Mouse (Mus musculus): ENCODE results near the gene Kdf1. TPM values are rescaled to one million over a fixed set of nuclear protein-coding genes. Genes with fewer than 3 reads are reported as not detected.

The Kdf1 gene
- polyA plus RNA-seq, 1 experiment from 2014 or later, result 22.4 TPM

DNA sequence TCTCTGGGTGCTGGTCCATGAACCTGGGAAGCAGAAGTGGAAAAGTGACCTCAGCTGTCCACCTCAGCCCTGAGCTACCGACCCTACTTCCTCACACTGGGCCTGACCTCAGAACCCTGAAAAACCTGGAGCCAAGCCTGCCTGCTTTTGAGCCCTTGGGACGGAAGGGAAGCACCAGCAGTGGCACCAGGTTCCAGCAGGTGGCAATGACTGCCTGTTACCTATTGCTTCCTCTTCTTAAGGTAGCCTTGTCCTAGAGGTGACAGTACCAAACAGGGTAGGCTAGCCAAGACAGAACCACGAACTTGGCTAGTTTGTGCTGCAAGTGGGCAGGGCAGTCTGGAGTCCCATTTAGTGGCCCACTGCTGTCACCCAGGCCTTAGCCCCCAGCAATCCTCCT is 14.0 kb downstream of the Kdf1 start:
- Histone ChIP-seq H3K36me3 (peaks cover 100% of the 10 kb centered on the region), H3K27ac (no peak overlapping the region), H3K4me1 (no peaks in the 10 kb centered on the region), H3K4me3 (replicated peaks) (no peak overlapping the region), H3K9me3 (replicated peaks) (no peaks in the 10 kb centered on the region), H3K4me2 (no peak overlapping the region), H3K9ac (no peak overlapping the region), H3K27me3 (no peaks in the 10 kb centered on the region)
- WGBS, result 78% methylated on average over 3 of the region's 3 CpGs
- no peak for ATAC-seq (replicated peaks; ENCODE audit: low FRiP score)

DNA sequence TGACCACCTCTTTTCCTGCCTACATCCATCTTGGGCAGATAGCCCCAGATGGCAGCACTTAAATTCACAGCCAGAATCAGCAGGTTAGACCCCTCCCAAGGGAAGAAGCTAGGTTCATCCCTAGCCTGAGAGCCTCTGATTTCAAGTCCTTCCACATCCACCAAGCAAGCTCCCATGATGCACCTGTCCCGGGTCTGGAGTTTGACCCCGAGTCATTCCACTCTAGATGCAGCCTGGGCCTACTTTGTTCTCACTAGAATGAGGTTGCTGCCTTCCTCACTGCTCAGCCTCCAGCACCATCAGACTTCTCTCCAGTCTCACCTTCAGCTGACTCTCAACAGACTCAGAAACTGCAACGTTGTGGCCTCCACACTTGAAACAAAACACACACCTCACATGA is 17.3 kb downstream of the Kdf1 start:
- Histone ChIP-seq H3K4me2 (no peak overlapping the region), H3K4me3 (replicated peaks) (no peak overlapping the region), H3K9me3 (replicated peaks) (no peaks in the 10 kb centered on the region), H3K4me1 (no peaks in the 10 kb centered on the region), H3K9ac (no peak overlapping the region), H3K36me3 (peaks cover 100% of the 10 kb centered on the region), H3K27me3 (no peaks in the 10 kb centered on the region), H3K27ac (no peak overlapping the region)
- WGBS, result 88% methylated on average over 3 of the region's 3 CpGs
- ATAC-seq (replicated peaks; ENCODE audit: low FRiP score), result no peak

GRCm38 (mm10) chr4:133536652-133537051 is 17.9 kb downstream of the Kdf1 start:
- Histone ChIP-seq H3K9me3 (replicated peaks) (no peaks in the 10 kb centered on the region), H3K4me2 (no peak overlapping the region), H3K4me1 (no peaks in the 10 kb centered on the region), H3K27ac (no peak overlapping the region), H3K9ac (no peak overlapping the region), H3K36me3 (peaks cover 100% of the 10 kb centered on the region), H3K4me3 (replicated peaks) (no peak overlapping the region), H3K27me3 (no peaks in the 10 kb centered on the region)
- 79% methylated on average over 5 of the region's 5 CpGs for WGBS
- no peak for ATAC-seq (replicated peaks; ENCODE audit: low FRiP score)

DNA sequence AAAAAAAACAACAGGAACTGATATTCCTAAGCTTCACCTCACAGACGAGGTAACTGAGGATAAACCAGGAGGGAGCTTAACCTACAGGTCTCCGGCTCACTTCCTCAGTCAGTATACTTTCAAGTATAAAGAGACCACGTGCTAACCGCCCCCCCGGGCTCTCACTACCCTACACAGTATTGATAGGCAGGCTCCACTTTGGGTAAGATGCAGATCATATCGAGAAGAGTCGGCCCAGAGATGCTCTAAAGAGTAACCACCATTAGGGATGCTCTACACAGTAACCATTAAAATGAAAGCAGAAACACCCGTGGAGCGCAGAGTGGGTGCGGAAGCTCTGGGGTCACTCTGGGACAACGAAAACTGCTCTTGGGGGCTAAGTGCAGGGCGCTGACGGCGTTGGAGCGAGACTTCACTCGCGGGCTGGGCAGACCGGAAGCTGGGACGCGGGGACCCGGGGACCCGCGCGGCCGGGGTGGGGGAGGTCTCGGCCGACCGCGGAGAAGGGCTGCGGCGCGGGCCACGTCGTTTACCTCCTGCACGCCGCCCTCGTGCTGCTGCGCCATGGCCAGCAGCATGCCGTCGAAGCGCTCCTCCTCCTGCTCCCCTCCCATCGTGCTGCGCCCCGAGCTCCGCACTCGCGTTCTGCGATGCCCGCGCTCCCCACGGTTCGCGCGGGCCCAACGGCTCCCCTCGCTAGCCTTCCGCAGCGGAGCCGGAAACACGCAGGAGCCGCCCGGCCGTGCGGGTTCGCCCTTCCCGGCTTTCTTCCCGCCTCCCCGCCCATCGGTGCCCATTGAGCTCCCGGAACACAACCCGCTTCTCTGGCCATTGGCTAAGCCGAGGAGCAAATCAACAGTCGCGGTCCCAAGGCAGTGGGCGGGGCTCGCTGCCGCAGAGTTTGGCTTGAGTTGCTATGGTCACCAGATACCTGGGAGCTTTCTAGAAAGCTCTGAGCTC is 26.8 kb downstream of the Kdf1 start, which contains the start of gene Nudc:
Nudc (minus strand) TSS at position 725 of the 960 bp plus-strand sequence.
- H3K4me3 ChIP-seq (replicated peaks), result peak within 1 kb of the TSS; percentile 98
- H3K9ac ChIP-seq, result peak within 1 kb of the TSS; percentile 95
- H3K36me3 ChIP-seq, result peaks cover 39% of the 10 kb centered on the region
- H3K9me3 ChIP-seq (replicated peaks), result no peaks in the 10 kb centered on the region
- under 1% methylated on average over 65 of the region's 77 CpGs for WGBS
- H3K27ac ChIP-seq, result peak within 1 kb of the TSS; percentile 79
- ATAC-seq (replicated peaks; ENCODE audit: low FRiP score), result peak; percentile 98
- H3K4me2 ChIP-seq, result peak within 1 kb of the TSS; percentile 74
- H3K4me1 ChIP-seq, result peaks cover 23% of the 10 kb centered on the region
- H3K27me3 ChIP-seq, result no peaks in the 10 kb centered on the region

DNA sequence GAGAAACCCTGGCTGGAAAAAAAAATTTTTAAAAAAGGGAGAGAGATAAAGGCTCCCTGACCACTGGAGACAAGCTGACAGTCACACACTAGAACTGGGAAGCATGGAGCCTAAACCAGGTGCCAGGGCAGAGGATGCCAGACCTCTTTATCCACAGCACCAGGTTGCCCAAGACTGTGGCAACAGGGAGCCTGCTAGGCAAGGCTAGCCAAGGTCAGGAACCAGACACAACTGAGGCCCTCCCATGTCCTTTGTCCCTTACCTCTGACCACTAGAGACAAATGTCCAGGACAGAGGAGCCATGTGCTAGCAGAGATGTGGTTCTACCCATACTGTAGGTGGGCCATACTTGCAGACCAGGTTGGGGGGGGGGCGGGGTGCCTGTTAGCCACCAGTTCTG is 33.3 kb downstream of the Kdf1 start:
- Histone ChIP-seq H3K4me3 (replicated peaks) (no peak overlapping the region), H3K4me2 (no peak overlapping the region)
- ATAC-seq (replicated peaks; ENCODE audit: low FRiP score), result no peak

DNA sequence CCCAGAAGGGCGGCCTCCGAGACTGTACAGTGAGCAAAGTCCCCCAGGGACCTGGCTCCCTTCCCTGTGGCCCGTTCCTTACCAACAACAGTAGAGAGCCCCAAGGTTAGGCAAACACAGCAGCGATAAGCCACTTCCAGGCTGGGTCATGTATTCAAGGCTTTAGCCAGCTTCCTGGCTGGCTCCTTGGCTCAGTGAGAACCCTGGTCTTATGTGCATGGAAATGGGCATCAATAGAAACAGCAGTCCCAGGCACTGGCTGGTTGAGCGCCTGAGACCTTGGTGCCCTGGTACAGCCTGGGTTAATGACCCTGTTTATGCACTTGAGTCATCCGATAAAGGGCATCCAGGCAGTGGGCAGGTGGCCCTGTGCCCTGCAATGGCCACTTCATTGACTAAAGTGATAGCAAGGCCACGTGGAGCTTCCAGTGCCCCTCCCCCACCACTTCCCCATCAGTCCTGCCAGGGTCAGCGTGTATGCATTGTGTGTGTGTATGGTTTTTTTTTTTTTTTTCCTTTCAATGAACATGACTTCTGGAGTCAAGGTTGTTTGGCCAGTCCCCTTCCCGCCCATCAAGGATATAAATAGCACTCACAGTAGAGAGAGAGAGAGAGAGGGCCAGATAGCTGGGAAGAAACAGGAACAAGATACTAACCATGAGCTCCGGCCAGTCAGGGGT is 34.1 kb downstream of the Kdf1 start, which contains the start of gene Nr0b2:
Nr0b2 (plus strand) TSS at position 609 of the 680 bp plus-strand sequence.
- Histone ChIP-seq H3K4me3 (replicated peaks) (no peak within 1 kb of the TSS), H3K9me3 (replicated peaks) (no peaks in the 10 kb centered on the region), H3K27ac (no peak within 1 kb of the TSS), H3K9ac (no peak within 1 kb of the TSS), H3K27me3 (peaks cover 9% of the 10 kb centered on the region; the same call in 1 of the 2 replicates), H3K4me2 (no peak within 1 kb of the TSS), H3K36me3 (no peaks in the 10 kb centered on the region), H3K4me1 (peaks cover 3% of the 10 kb centered on the region; the same call in 1 of the 2 replicates)
- whole genome bisulfite sequencing, result 56% methylated on average over 10 of the region's 10 CpGs
- ATAC-seq (replicated peaks; ENCODE audit: low FRiP score), result no peak

More for the DNA sequence above, 33.3 kb downstream of the Kdf1 start:
- Histone ChIP-seq H3K36me3 (no peaks in the 10 kb centered on the region), H3K9ac (no peak overlapping the region), H3K9me3 (replicated peaks) (no peaks in the 10 kb centered on the region), H3K27me3 (peaks cover 6% of the 10 kb centered on the region; the same call in 1 of the 2 replicates), H3K27ac (no peak overlapping the region), H3K4me1 (peaks cover under 1% of the 10 kb centered on the region; the same call in 1 of the 2 replicates)
- 100% methylated on average over 1 of the region's 1 CpGs for WGBS

DNA sequence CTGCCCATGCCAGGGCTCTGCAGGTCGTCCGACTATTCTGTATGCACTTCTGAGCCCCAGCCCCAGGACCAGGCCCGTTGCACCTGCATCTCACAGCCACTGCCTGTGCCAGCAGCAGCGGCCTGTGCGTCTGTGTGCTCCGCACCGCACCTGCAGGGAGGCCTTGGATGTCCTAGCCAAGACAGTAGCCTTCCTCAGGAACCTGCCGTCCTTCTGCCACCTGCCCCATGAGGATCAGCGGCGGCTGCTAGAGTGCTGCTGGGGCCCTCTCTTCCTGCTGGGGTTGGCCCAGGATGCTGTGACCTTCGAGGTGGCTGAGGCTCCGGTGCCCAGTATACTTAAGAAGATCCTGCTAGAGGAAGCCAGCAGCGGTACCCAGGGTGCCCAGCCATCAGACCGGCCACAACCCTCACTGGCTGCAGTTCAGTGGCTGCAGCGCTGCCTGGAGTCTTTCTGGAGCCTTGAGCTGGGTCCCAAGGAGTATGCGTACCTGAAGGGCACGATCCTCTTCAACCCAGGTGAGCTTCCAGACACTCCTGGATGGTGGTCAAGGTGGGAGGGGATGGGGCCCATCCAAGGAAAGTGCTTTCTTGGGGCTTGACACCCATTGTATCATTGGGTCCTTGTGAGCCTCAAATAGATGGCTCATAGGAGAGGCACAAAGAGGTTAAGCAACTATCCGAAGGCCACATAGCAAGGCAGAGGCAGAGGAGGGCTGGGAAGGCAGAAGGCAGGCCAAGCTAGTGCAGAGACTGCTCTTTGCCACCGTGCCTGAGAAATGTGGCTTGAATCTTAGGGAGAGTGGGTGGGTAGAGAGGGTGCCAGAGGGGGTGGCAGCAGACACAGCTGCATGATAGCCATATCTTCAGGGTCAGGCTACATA is 34.9 kb downstream of the Kdf1 start:
- H3K4me2 ChIP-seq, result no peak overlapping the region
- WGBS, result 78% methylated on average over 19 of the region's 19 CpGs
- no peak overlapping the region for H3K4me3 ChIP-seq (replicated peaks)
- H3K4me1 ChIP-seq, result peaks cover 3% of the 10 kb centered on the region; the same call in 1 of the 2 replicates
- H3K27me3 ChIP-seq, result peaks cover 9% of the 10 kb centered on the region; the same call in 1 of the 2 replicates
- no peak overlapping the region for H3K27ac ChIP-seq
- H3K9ac ChIP-seq, result no peak overlapping the region
- no peak for ATAC-seq (replicated peaks; ENCODE audit: low FRiP score)
- H3K36me3 ChIP-seq, result no peaks in the 10 kb centered on the region
- no peaks in the 10 kb centered on the region for H3K9me3 ChIP-seq (replicated peaks)

GRCm38 (mm10) chr4:133557041-133557717 is 38.4 kb downstream of the Kdf1 start:
- ATAC-seq (replicated peaks; ENCODE audit: low FRiP score), result peak; percentile 62; the same call in 1 of the 2 replicates
- 37% methylated on average over 10 of the region's 10 CpGs for WGBS
- H3K36me3 ChIP-seq, result no peaks in the 10 kb centered on the region
- peaks cover 3% of the 10 kb centered on the region; the same call in 1 of the 2 replicates for H3K4me1 ChIP-seq
- H3K4me2 ChIP-seq, result peak overlapping the region; percentile 14; the same call in 1 of the 2 replicates
- H3K27ac ChIP-seq, result no peak overlapping the region
- H3K4me3 ChIP-seq (replicated peaks), result no peak overlapping the region
- no peak overlapping the region for H3K9ac ChIP-seq
- H3K27me3 ChIP-seq, result peaks cover 6% of the 10 kb centered on the region; the same call in 1 of the 2 replicates
- no peaks in the 10 kb centered on the region for H3K9me3 ChIP-seq (replicated peaks)

DNA sequence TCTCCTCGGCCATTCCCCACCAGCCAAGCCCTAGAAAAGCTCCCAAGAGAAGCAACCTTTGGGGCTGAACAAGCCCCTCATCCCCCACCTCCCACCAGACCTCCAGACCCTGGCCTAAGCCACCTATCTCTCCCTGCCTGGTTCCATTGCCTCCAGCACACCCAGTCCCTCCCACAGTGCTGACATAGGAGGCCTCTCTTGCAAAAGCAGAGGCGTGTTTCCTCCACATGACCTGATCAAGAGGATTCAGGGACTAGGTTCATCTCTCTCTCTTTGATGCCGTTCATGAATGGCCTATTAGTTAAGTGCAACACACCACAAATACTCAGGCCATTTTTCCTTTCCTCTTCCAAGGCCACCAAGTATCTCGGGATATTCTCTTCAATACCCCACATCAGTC is 41.1 kb downstream of the Kdf1 start:
- no peak for ATAC-seq (replicated peaks; ENCODE audit: low FRiP score)
- Histone ChIP-seq H3K4me1 (peaks cover 3% of the 10 kb centered on the region; the same call in 1 of the 2 replicates), H3K4me2 (no peak overlapping the region), H3K9ac (no peak overlapping the region), H3K27ac (no peak overlapping the region), H3K9me3 (replicated peaks) (no peaks in the 10 kb centered on the region), H3K36me3 (no peaks in the 10 kb centered on the region), H3K4me3 (replicated peaks) (no peak overlapping the region), H3K27me3 (peaks cover 6% of the 10 kb centered on the region; the same call in 1 of the 2 replicates)
- 76% methylated on average over 4 of the region's 4 CpGs for WGBS

- Histone ChIP-seq H3K4me1 (peaks cover 3% of the 10 kb centered on the region; the same call in 1 of the 2 replicates), H3K36me3 (no peaks in the 10 kb centered on the region), H3K27ac (no peak overlapping the region), H3K9me3 (replicated peaks) (no peaks in the 10 kb centered on the region), H3K27me3 (0 out of 2 replicates have a peak, but pooled peaks cover 3% of the 10 kb centered on the region), H3K9ac (no peak overlapping the region), H3K4me3 (replicated peaks) (no peak overlapping the region), H3K4me2 (no peak overlapping the region)
- 56% methylated on average over 4 of the region's 4 CpGs for WGBS
- no peak for ATAC-seq (replicated peaks; ENCODE audit: low FRiP score)
Measured at GRCm38 (mm10) chr4:133561622-133562021, 42.9 kb downstream of the Kdf1 start.

DNA sequence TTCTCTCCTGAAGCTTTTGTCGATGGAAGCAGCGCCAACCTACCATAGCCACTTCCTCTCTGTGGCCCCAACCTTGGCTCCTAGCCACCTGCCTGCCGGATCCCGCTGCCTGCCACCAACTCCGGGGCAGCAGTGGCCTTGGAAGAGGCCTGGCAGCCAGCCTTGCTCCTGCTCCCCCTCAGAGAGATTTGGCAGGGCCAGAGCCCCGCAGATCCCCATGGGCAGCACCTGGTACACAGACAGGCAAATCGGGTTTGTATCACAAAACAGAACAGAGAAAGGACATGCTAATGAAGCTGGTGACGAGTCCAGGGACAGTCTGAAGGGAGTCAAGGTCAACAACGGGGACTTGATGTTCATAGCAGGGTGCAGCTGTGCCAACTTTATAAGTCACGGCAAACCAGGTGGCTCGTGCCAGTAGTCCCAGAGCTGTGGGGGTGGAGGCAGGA is 44.4 kb downstream of the Kdf1 start:
- H3K9me3 ChIP-seq (replicated peaks), result no peaks in the 10 kb centered on the region
- no peak overlapping the region for H3K4me2 ChIP-seq
- WGBS, result 73% methylated on average over 11 of the region's 11 CpGs
- no peak overlapping the region for H3K27ac ChIP-seq
- H3K27me3 ChIP-seq, result no peaks in the 10 kb centered on the region
- ATAC-seq (replicated peaks; ENCODE audit: low FRiP score), result no peak
- H3K4me1 ChIP-seq, result no peaks in the 10 kb centered on the region
- no peak overlapping the region for H3K9ac ChIP-seq
- no peaks in the 10 kb centered on the region for H3K36me3 ChIP-seq
- H3K4me3 ChIP-seq (replicated peaks), result no peak overlapping the region

Measured in kidney, embryonic 15.5 days (tissue).